Mouse (Mus musculus) forebrain, embryonic 15.5 days (tissue): Measurements from ENCODE around the gene Aif1. TPM values are rescaled to one million over a fixed set of nuclear protein-coding genes. Genes with fewer than 3 reads are reported as not detected.

ENCODE experiments used
- ATAC-seq: fragments of 200-750 bp; cut with Nextera tagmentation; replicated peaks from 2 replicates; pipeline ENCODE4 v1.8.0; 2017; ENCODE audit warnings: mild to moderate bottlenecking, moderate TSS enrichment, moderate library complexity
- H3K27ac ChIP-seq: fragments of 300-500 bp; sonication (generic); replicated peaks from 2 replicates; pipeline ENCODE4 v1.5.1; 2015; ENCODE audit warnings: mild to moderate bottlenecking, inconsistent platforms
- H3K27me3 ChIP-seq: fragments of 300-500 bp; sonication (generic); 2 replicates; pipeline ENCODE4 v1.6.1; 2015; ENCODE audit warnings: inconsistent platforms
- H3K36me3 ChIP-seq: fragments of 300-500 bp; sonication (generic); 2 replicates; pipeline ENCODE4 v1.6.1; 2015; ENCODE audit warnings: mild to moderate bottlenecking, inconsistent platforms
- H3K4me1 ChIP-seq: fragments of 300-500 bp; sonication (generic); 2 replicates; pipeline ENCODE4 v1.6.1; 2015; ENCODE audit warnings: inconsistent platforms
- H3K4me2 ChIP-seq: fragments of 300-500 bp; sonication (generic); replicated peaks from 2 replicates; pipeline ENCODE4 v1.6.1; 2015; ENCODE audit warnings: mild to moderate bottlenecking, inconsistent platforms
- H3K4me3 ChIP-seq: fragments of 300-500 bp; sonication (generic); 2 replicates; pipeline ENCODE4 v1.5.1; 2015; ENCODE audit warnings: mild to moderate bottlenecking, inconsistent platforms
- H3K9ac ChIP-seq: fragments of 300-500 bp; sonication (generic); replicated peaks from 2 replicates; pipeline ENCODE4 v1.6.1; 2015; ENCODE audit warnings: mild to moderate bottlenecking, inconsistent platforms
- H3K9me3 ChIP-seq: fragments of 300-500 bp; sonication (generic); 2 replicates; pipeline ENCODE4 v1.6.1; 2016; ENCODE audit warnings: inconsistent platforms
- WGBS: fragments of 180-500 bp; shearing (Covaris S2); methylation state at CpG from one replicate; pipeline ENCODE4 v1.1.7; 2015; ENCODE audit warnings: mixed read lengths; 5-methylcytosine and 5-hydroxymethylcytosine counted together
- polyA plus RNA-seq: library from polyadenylated mRNA; unstranded; fragments of >200 nt; fragmentation: Nextera tagmentation; extraction: Ambion mirVana; gene quantifications from 2 replicates; pipeline ENCODE4 v1.2.1, GENCODE M21; 2015

The Aif1 gene
- polyA plus RNA-seq, 1 experiment from 2014 or later = 5.7 TPM

DNA sequence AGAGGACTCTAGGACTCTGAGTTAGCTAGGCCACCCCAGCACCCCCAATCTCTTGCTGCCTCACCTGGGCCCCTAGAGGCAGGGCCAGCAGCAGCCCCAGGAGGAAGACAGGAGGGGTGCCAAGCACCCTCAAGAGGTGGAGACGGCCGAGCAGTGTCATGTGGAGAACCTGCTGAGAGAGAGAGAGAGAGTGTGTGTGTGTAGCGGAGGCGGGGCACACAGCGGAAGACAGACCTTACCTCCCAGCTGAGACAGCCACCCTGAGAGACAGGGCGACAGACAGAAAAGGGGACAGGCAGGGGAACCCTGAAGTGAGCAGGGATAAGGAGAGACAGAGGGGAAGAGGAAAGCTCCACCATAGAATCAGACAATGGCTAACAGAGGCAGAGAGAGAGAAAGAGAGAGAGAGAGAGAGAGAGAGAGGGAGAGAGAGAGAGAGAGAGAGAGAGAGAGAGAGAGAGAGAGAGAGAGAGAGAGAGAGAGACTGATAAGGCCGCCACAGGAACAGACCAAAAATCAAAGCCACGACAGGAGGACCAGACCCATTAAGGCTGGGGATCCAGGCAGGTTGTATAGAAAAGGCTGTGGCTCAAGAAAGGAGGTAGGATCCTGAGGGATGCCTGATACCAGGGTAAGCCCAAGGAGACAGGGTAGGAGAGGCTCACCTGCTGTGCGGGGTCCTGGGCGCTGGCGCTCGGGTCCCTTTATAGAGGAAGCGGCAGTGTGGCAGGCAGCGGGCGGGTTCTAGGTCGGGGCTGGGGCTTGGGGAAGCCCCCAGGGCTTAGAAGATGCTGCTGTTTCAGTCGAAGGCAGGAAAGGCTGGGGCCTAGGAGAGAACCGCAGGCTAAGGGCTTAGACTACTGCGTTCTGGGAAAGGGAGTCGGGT lies 28.9 kb upstream of the Aif1 start, which contains the start of gene Lta:
TSS of gene Lta (minus strand) at position 858 of the 886 bp plus-strand sequence.
- Histone ChIP-seq H3K4me1 (no peaks in the 10 kb centered on the region), H3K27me3 (0 out of 2 replicates have a peak, but pooled peaks cover 3% of the 10 kb centered on the region), H3K9ac (0 out of 2 replicates have a peak within 1 kb of the TSS, but pooled peaks have one; percentile 1), H3K9me3 (no peaks in the 10 kb centered on the region), H3K27ac (no peak within 1 kb of the TSS), H3K36me3 (no peaks in the 10 kb centered on the region), H3K4me2 (no peak within 1 kb of the TSS), H3K4me3 (no peak within 1 kb of the TSS)
- ATAC-seq = no peak
- 28% methylated on average over 20 of the region's 20 CpGs for WGBS

DNA sequence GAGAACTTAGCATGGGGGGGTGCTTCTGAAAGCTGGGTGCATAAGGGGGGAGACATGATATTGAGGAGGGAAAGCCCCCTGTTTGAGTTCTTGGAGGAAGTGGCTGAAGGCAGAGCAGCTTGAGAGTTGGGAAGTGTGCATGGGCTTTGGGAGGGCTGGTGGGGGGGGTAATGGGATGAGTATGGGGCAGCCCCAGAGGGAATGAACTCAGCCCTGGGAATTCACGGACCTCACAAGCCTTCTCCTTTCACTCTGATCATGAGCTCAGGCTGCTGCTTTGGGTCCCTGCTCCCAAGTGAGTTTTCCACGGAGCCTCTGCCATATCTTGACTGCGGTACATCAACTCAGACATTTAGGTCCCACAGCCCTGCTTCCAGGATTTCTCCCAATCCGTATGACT lies 26.6 kb upstream of the Aif1 start:
- no peaks in the 10 kb centered on the region for H3K9me3 ChIP-seq
- H3K9ac ChIP-seq = no peak overlapping the region
- 0 out of 2 replicates have a peak, but pooled peaks cover 3% of the 10 kb centered on the region for H3K27me3 ChIP-seq
- no peaks in the 10 kb centered on the region for H3K4me1 ChIP-seq
- no peak overlapping the region for H3K27ac ChIP-seq
- H3K36me3 ChIP-seq = no peaks in the 10 kb centered on the region
- H3K4me3 ChIP-seq = no peak overlapping the region
- 84% methylated on average over 4 of the region's 4 CpGs for WGBS
- H3K4me2 ChIP-seq = no peak overlapping the region
- ATAC-seq = no peak

DNA sequence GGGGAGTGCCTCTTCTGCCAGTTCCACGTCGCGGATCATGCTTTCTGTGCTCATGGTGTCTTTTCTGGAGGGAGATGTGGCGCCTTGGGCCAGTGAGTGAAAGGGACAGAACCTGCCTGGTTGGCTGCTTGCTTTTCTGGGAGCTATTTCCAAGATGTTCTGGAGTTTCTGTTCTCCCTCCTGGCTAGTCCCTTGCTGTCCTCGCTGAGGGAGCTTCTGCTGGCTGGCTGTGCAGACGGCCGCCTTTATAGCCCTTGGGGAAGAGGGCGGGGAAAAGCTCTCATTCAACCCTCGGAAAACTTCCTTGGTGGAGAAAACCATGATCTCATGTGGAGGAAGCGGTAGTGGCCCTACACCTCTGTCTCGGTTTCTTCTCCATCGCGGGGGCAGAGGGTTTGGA lies 25.9 kb upstream of the Aif1 start, which contains the start of gene Tnf:
TSS of gene Tnf (minus strand) at position 221 of the 400 bp plus-strand sequence.
- H3K27me3 ChIP-seq = peaks cover 7% of the 10 kb centered on the region; the same call in 1 of the 2 replicates

DNA sequence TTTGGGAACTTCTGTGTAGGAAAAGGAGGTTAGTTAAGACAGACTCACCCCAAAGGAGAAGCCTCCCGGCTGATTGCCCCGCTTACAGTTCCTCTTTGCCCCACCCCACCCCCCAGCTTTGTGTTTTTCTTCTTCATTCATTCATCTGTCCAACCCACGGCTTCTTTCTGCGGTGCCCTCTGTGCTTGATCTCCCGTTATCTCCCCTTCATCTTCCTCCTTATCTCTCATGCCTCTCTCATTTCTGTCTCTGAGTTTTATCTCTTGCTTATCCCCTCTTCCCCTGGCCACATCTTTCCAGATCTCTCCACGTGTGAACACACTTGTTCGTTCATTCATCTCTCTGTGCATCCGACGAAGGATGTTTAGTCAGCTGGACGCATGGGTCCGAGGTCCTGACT lies 25.3 kb upstream of the Aif1 start:
- Histone ChIP-seq H3K9me3 (no peaks in the 10 kb centered on the region), H3K4me2 (no peak overlapping the region), H3K27ac (no peak overlapping the region), H3K9ac (no peak overlapping the region), H3K27me3 (peaks cover 13% of the 10 kb centered on the region), H3K36me3 (no peaks in the 10 kb centered on the region), H3K4me3 (no peak overlapping the region), H3K4me1 (peaks cover 2% of the 10 kb centered on the region)
- 85% methylated on average over 11 of the region's 11 CpGs for WGBS
- no peak for ATAC-seq

More for the DNA sequence above, 25.9 kb upstream of the Aif1 start, which contains the start of gene Tnf:
- no peak within 1 kb of the TSS for H3K4me3 ChIP-seq
- 54% methylated on average over 13 of the region's 13 CpGs for WGBS
- no peaks in the 10 kb centered on the region for H3K4me1 ChIP-seq
- no peak within 1 kb of the TSS for H3K9ac ChIP-seq
- no peak for ATAC-seq
- no peaks in the 10 kb centered on the region for H3K9me3 ChIP-seq
- H3K36me3 ChIP-seq = no peaks in the 10 kb centered on the region
- no peak within 1 kb of the TSS for H3K27ac ChIP-seq
- no peak within 1 kb of the TSS for H3K4me2 ChIP-seq

DNA sequence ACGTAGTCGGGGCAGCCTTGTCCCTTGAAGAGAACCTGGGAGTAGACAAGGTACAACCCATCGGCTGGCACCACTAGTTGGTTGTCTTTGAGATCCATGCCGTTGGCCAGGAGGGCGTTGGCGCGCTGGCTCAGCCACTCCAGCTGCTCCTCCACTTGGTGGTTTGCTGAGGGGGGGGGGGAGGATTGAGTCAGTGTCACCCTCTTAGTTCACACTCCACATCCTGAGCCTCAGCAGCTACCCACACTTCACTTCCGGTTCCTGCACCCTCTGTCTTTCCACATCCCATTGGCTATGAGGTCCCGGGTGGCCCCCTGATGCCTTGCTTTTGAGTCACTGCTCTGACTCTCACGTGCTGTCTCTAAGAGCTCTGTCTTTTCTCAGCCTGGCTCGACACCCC lies 24.5 kb upstream of the Aif1 start:
- Histone ChIP-seq H3K9me3 (no peaks in the 10 kb centered on the region), H3K36me3 (no peaks in the 10 kb centered on the region), H3K27me3 (peaks cover 19% of the 10 kb centered on the region), H3K27ac (no peak overlapping the region), H3K4me1 (peaks cover 9% of the 10 kb centered on the region), H3K9ac (no peak overlapping the region), H3K4me2 (no peak overlapping the region), H3K4me3 (no peak overlapping the region)
- 89% methylated on average over 11 of the region's 11 CpGs for WGBS
- no peak for ATAC-seq

DNA sequence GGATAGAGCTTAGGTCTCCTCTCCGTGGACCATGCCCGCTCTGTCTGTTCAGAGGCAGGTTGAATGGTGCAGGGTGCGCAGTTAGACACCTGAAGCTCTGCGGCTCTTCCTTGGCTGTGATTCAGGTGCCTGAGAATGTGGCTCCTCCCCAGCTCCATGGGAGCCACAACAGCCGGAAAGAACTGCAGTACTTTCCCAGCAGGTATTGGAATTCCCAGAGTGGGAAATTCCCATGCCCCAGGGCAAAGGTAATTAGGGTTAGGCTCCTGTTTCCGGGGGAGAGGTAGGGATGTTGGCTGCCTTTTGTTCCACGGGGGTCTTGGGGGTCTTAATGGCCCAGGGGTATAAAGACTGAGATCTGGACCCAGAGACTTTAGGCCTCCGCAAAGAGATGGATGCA lies 23.1 kb upstream of the Aif1 start:
- Histone ChIP-seq H3K36me3 (no peaks in the 10 kb centered on the region), H3K27ac (no peak overlapping the region), H3K9ac (no peak overlapping the region), H3K4me1 (peaks cover 11% of the 10 kb centered on the region), H3K4me2 (no peak overlapping the region), H3K4me3 (no peak overlapping the region), H3K9me3 (no peaks in the 10 kb centered on the region), H3K27me3 (peaks cover 28% of the 10 kb centered on the region)
- no peak for ATAC-seq
- WGBS = 26% methylated on average over 8 of the region's 8 CpGs

DNA sequence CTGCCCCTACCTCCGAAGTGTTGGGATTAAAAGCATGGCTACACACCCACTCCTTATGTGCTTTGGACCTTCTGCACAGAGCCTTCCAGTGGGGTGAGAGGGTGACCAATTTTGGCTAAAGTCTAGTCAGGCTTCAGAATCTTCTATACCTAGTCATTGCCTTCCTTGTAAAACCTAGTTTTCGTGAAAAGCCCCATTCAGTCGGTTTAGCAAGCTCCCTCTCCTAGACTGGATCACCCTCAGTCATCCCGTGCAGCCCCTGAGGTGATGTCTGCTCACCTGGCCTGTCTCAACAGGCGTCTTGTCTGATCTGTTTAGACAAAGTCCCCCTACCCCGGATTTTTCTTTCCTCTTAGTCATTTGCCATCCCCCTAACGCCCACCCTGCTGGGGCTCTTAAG lies 22.2 kb upstream of the Aif1 start:
- peaks cover 11% of the 10 kb centered on the region for H3K4me1 ChIP-seq
- H3K4me3 ChIP-seq = no peak overlapping the region
- H3K36me3 ChIP-seq = no peaks in the 10 kb centered on the region
- 68% methylated on average over 7 of the region's 7 CpGs for WGBS
- H3K27ac ChIP-seq = no peak overlapping the region
- H3K9me3 ChIP-seq = no peaks in the 10 kb centered on the region
- H3K9ac ChIP-seq = no peak overlapping the region
- peaks cover 28% of the 10 kb centered on the region for H3K27me3 ChIP-seq
- ATAC-seq = no peak
- no peak overlapping the region for H3K4me2 ChIP-seq

DNA sequence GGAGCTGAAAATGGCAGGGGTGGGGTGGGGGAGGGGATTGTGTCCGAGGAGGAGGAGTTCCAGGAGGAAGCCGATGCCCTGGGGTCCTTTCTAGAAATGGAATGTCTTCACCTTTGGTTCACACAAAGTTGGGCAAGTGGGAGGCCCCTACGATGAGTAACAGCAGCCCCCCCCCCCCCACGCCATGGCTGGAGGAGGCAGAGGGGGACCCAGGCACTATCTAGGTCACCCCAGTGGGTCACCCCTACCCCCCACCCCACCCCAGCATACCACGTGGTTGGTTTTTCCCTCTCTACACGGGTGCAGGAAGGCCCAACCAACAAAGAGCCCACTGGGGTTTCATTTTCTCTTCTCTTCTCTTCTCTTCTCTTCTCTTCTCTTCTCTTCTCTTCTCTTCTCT lies 21.3 kb upstream of the Aif1 start:
- no peaks in the 10 kb centered on the region for H3K36me3 ChIP-seq
- WGBS = 49% methylated on average over 6 of the region's 6 CpGs
- no peak overlapping the region for H3K27ac ChIP-seq
- peaks cover 28% of the 10 kb centered on the region for H3K27me3 ChIP-seq
- H3K9ac ChIP-seq = no peak overlapping the region
- no peaks in the 10 kb centered on the region for H3K9me3 ChIP-seq
- no peak overlapping the region for H3K4me3 ChIP-seq
- ATAC-seq = no peak
- H3K4me1 ChIP-seq = peaks cover 11% of the 10 kb centered on the region
- no peak overlapping the region for H3K4me2 ChIP-seq

DNA sequence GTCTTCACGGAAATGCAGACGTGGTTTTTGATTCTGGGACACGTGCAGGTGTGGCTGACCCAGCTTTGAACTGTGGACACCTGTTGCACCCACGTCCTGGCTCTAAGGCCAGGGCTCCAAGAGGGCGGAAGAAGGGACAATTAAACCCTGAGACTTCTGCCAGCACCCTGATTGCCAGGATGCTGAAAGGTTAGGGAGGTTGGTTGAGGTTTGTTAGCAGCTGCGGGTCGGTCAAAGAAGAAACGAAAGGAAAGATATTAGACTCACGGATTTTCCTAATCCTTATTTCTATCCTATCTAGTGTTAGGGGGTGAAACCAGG lies 20.4 kb upstream of the Aif1 start:
- no peak for ATAC-seq
- no peak overlapping the region for H3K9ac ChIP-seq

DNA sequence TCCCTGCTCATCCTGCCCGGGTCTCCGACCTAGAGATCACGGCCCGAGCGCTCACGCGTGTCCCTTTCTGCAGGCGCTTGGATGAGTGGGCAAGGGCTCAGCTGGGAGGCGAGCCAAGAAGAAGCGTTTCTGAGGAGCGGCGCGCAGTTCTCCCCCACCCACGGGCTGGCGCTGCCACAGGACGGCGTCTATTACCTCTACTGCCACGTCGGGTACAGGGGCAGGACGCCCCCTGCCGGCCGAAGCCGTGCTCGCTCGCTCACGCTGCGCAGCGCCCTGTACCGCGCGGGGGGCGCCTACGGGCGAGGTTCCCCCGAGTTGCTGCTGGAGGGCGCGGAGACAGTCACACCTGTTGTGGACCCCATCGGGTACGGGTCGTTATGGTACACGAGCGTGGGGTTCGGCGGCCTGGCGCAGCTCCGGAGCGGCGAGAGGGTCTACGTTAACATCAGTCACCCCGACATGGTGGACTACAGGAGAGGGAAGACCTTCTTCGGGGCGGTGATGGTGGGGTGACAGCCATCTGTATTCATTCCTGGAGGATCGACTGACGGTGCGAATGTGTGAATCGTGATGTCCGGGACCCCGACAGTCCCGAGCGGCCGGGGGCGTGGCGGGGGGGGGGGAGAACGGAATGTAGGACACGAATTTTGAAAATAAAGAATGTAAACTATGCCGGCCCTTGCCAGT lies 19.9 kb upstream of the Aif1 start:
- H3K4me1 ChIP-seq = peaks cover 11% of the 10 kb centered on the region
- H3K4me3 ChIP-seq = peak overlapping the region; percentile 39
- no peaks in the 10 kb centered on the region for H3K9me3 ChIP-seq
- ATAC-seq = peak; percentile 80
- peak overlapping the region; percentile 66 for H3K4me2 ChIP-seq
- no peak overlapping the region for H3K27ac ChIP-seq
- 2% methylated on average over 66 of the region's 66 CpGs for WGBS
- H3K9ac ChIP-seq = 0 out of 2 replicates have a peak overlapping the region, but pooled peaks have one; percentile 32
- H3K36me3 ChIP-seq = no peaks in the 10 kb centered on the region
- peaks cover 25% of the 10 kb centered on the region for H3K27me3 ChIP-seq

More for the DNA sequence above, 20.4 kb upstream of the Aif1 start:
- peak overlapping the region; percentile 39 for H3K4me3 ChIP-seq
- H3K36me3 ChIP-seq = no peaks in the 10 kb centered on the region
- peaks cover 11% of the 10 kb centered on the region for H3K4me1 ChIP-seq
- WGBS = 40% methylated on average over 9 of the region's 9 CpGs
- no peak overlapping the region for H3K27ac ChIP-seq
- H3K4me2 ChIP-seq = peak overlapping the region; percentile 66
- peaks cover 25% of the 10 kb centered on the region for H3K27me3 ChIP-seq
- no peaks in the 10 kb centered on the region for H3K9me3 ChIP-seq

DNA sequence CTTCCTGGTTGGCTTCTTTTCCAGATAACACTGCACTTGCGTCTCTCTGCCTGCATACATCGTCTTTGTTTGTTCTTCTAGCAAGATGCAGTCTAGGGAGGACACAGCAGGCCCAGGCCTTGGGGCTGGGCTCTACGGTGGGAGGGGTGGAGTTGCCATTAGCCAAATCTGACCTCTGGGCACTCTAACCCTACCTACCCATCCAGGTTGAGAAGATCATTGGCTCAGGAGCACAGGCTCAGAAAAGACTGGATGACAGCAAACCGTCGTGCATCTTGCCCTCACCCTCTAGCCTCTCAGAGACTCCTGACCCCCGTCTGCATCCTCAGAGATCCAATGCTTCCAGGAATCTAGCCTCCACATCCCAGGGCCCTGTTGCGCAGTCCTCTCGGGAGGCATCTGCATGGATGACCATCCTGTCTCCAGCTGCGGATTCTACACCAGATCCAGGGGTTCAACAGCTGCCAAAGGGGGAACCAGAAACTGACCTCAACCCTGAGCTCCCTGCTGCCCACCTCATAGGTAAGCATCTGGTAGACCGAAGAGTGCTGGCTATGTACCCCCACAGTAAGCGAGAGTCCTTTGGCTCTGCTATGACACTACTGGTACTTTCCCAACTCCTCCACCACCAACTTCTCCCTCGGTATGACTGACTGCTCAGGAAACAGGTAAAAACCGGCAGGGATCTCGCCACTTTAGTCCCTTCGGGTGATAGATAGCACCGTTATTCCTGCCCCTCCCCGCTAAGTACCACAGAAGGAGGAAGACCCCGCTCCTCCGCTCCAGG lies 19.2 kb upstream of the Aif1 start:
- Histone ChIP-seq H3K36me3 (no peaks in the 10 kb centered on the region), H3K4me1 (peaks cover 11% of the 10 kb centered on the region), H3K4me2 (peak overlapping the region; percentile 66), H3K9me3 (no peaks in the 10 kb centered on the region), H3K9ac (0 out of 2 replicates have a peak overlapping the region, but pooled peaks have one; percentile 32), H3K4me3 (peak overlapping the region; percentile 39), H3K27me3 (peaks cover 25% of the 10 kb centered on the region), H3K27ac (no peak overlapping the region)
- ATAC-seq = 0 out of 2 replicates have a peak, but pooled peaks have one; percentile 16
- 51% methylated on average over 19 of the region's 19 CpGs for WGBS
